Mouse (Mus musculus) left cerebral cortex, postnatal 14 days (tissue): ENCODE measurements around the gene Nacc2. TPM values are rescaled to one million over a fixed set of nuclear protein-coding genes. Genes with fewer than 3 reads are reported as not detected.

Experiments used
- DNase-seq, 2 experiments: peaks; one replicate each; pipeline ENCODE4 v3.0.0; 2021 to 2022; ENCODE audit warnings: low spot score in 2 of 2, mixed read lengths in 1 of 2
- intact Hi-C: fragments of 180-260 bp; cut with DNase I; formaldehyde crosslinking; loops from one replicate; pipeline ENCODE4 v1.15.1; 2025
- total RNA-seq, 2 experiments: library from RNA; stranded (reverse); gene quantifications; 2 replicates each; pipeline ENCODE4 v1.2.3; 2021

The Nacc2 gene
- total RNA-seq, 2 experiments from 2014 or later = 58.1 to 58.8 TPM

DNA sequence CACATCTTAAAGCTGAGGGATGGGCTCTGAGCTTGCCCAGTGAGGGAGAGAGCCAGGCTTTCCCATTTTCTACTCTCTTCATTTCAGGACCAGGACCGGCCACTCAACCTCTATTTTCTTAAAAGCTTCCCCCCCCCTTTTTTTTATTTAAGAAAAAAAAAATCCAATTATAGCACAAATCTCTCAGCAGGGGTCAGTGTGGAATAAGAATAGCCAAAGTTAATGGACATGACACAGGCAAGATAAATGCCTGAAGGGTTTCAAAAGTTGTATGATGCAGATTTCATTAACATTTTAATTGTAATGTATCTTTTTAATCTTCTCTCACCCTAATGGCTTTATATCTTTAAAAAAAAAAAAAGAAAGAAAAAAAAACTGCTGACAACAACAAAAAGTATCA is 5.4 kb downstream of the Nacc2 start:
- intact Hi-C loops = no loop called here
- no peak for DNase-seq

DNA sequence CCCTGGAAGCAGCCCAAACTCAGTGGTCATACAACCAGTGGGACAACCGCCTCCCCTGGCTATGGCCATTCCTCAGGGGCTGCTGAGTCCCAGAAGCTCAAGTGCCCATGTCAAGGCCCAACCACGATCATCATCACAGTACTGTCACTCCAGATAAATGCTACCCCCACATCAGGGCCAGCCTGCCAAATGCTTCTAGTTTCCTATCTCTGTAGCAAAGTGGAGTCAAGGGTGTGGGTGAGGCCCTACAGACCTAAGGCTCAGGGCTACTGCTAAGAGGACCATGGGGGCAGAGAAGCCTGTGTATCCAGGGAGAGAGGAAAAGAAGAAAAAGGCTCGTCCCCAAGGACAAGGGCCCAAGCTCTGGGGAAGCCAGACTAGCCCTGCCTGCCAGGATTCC is 6.5 kb downstream of the Nacc2 start:
- intact Hi-C loops = no loop called here
- DNase-seq = no peak

DNA sequence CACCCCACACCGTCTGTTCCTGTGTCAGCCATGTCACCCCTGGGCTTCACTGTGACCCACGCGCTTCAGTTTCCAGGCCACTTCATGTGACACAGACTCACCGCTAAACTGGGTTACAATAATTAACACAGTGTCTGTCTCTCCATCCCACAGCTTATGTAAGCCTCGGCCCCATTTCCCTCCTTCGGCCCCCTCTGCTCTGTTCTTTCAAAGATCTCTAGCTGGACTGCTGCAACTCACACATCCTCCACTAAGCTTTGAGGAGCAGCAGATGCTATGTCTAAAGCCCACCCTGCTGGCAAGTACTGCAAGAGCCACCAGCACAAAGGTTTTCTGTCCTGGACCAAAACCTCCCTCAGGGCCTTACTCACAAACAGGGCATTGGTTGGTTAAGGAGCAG is 7.8 kb downstream of the Nacc2 start:
- intact Hi-C loops = no loop called here
- no peak for DNase-seq

DNA sequence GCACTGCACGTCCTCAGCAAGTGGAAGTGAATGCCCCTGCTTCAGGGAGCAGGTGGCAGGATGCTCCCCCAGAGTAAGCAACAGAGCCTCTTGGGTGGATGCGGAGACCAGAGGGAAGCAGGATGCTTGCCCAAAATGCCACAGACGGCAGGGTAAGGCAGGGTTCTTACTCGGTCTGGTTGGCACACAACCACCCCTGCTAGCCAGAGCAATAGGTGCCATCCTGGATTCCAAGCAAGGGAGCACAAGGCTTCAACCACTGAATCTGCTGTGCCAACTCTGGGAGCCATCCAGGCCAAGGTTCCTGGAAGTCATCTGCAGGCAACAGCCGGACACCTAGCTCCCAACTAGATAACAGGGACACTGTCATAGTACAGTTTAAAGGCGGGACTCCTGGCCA is 14.8 kb downstream of the Nacc2 start:
- intact Hi-C loops = no loop called here
- no peak for DNase-seq

DNA sequence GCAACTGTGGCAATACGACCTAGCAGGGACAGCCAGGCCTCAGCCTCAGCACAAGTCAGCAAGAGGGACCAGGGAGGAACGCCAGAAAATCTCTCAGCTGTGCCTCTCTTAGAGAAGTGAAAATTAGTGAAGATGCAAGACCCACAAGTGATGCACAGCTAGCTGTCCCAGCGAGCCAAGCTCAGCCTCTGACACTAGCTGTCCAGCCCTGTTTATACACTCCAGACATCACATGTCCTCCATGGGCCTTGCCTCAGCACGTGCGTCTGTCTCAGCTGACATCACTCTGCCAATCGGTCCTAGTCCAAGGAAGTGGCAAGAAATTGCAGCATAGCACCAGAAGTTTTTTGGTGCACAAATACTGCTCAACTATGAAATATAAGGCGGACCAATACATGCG is 16.0 kb downstream of the Nacc2 start:
- intact Hi-C loops = no loop called here
- DNase-seq = no peak

DNA sequence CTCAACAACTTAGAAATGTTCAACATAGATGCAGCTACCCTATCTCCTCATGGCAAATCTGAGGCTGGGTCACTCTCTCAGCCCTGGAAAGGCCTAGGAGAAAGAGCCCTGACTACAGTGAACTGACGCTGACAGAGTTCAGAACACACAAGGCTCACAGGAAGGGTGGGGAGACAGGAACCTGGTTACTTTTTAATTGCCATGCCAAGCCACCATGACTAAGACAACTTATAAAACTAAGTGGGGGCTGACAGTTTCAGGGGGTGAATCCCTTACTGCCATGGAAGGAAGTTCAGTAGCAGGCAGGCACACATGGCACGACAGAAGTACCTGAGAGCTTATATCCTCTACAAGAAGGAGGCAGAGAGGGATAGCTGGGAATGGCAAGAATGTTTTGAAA is 16.8 kb downstream of the Nacc2 start:
- no peak for DNase-seq
- intact Hi-C loops = no loop called here

DNA sequence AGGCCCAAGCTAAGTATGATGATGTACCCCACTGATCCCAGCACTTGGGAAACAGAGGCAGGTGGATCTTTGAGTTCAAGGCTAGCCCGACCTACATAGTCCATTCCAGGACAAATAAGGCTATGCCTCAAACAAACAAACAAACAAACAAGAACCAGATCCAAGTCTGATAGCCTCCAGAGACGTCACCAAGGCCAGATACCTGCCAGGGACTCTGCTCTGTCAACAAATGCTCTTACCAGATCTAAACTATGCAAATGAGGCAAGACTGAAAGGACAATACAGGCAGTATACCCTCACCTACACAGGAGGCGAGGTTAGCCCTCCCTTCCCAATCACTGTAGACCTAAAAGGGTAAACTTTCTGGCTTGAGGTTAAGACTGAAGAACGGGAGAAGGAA is 22.7 kb downstream of the Nacc2 start:
- no peak for DNase-seq
- intact Hi-C loops = no loop called here

DNA sequence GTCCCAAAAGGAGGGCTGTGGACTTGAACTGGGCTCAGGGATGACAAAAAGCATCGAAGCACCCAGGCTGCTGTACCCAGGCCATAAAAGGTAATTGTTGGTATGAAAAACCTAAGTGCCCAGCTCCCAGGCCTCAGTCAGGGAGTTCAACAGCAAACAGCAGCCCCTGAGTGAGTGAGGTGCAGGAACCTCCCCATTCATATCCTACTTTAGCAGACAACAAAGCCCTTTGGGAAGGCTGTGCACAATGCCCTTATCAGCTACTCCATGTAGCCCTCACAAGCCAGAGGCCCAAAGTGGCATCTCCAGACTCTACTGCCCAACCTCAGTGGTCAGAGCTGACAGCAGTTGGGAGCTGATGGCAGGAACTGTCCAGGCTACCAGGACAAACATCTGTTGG is 23.2 kb downstream of the Nacc2 start:
- intact Hi-C loops = no loop called here
- no peak for DNase-seq

DNA sequence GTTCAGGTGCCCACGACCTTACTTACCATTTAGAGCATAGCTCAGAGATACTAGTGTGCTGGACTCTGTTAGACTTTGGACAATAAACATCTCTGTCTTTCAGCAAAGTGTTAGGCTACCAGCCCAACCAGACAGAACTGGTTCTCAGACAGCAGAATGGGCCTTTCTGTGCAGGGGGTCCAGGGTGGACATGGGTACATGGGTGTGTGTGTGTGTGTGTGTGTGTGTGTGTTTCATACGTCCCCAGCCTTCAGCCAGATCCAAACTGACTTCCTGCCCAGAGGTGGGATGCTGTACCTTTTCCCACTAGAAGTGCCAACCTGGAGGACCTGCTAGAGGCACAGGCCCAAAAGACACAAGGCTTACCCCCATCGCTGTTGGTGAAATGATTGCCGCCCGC is 23.8 kb downstream of the Nacc2 start:
- no peak for DNase-seq
- intact Hi-C loops = no loop called here

DNA sequence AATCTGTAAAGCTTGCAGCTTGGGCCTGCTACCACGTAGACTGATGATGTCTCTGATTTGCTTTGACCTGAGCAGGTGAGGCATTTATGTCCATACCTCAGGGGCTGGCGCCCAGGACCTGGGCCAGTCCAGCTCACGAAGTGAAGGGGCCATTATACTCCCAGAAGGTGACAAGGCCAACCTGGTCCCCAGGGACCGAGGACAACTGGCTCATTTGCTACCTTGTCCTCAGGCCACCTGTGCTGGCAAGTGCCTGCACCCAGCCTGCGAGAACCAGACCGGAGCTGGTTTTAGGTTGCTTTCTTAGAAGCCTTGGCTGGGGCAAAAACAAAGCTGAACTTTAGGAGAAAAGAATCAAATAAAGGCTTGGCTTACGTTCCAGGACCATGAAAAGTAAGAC is 29.1 kb downstream of the Nacc2 start:
- intact Hi-C loops = loop anchor here (5.0 kb wide), 1 partner anchor 38 kb away; no protein-coding TSS in a partner anchor
- DNase-seq = no peak

DNA sequence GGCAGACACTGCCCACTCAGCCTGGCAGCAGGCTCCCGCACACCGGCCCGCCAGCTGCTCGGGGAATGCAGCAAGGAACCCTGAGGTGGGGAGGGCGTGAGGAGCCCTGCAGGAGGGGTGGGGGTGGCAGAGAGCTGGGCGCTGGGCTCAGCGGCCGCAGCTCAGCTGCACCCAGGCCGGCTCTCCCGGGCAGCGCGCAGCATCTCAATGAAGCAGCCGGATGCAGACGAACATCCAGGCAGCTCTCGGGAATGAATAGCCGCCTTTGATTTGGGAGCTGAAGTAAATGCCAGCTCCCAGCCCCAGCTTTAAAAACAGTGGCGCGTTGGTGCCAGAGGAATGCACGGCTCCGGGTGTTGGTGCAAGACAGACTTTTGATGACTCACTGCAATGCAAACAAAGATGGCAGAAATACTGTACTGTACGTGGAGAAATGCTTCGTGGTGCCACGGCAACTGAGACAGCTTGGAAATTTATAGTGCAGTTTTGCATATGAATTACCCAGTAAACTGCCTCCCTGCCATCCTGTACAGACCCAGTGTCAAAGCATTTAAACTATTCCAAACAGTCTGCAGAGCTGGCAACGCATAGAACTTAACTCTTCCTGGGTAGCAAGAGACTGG is 31.1 kb downstream of the Nacc2 start:
- intact Hi-C loops = loop anchor here (5.0 kb wide), 1 partner anchor 40 kb away; no protein-coding TSS in a partner anchor

DNA sequence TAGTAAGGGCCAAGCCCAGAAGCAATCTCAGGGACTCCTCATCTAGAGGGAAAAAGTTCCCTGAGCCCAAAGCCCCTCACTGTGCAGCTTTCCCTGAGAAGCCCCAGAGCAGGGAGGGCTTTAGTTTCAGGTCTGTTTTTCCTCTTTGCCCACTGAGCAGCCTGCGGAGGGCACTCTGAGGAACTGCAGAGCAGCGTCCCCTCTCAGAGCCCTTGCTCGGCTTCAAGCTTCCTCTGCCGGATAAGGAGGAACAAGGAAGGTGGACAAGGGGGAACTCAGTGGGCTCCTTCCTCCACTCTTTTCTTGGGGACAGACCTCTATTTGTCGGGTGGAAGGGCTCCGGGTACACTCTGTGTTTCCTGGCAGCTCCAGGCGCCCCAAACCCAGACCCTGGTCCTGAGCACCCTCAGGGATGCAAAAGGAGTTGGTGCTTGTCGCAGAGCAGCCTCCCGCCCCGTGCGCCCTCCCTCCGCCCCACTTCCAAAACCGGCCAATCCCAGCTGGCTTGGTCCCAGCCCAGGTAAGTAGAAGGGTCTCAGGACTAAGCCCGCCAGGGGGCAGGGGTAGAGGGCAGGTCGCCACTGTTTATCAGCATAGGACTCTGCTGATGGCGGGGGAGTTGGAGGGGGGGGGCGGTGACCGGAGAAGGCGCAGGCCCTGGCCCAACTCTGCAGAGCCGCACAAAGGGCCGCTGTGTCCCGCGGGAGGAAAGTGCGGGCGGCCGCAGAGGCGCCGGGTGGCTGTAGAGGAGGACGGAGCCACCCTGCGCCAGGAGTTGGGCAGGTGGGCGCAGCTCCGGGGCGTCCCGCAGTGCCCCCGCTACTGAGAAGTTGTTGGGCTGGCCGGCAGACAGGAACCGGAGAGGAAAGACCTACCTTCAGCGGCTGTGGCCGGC is 31.9 kb downstream of the Nacc2 start:
- intact Hi-C loops = loop anchor here (5.0 kb wide), 1 partner anchor 41 kb away; no protein-coding TSS in a partner anchor
- DNase-seq = peak in 1 of 2 experiments; percentile 29

More for the DNA sequence above, 31.1 kb downstream of the Nacc2 start:
- DNase-seq = peak; percentile 82 to 85

DNA sequence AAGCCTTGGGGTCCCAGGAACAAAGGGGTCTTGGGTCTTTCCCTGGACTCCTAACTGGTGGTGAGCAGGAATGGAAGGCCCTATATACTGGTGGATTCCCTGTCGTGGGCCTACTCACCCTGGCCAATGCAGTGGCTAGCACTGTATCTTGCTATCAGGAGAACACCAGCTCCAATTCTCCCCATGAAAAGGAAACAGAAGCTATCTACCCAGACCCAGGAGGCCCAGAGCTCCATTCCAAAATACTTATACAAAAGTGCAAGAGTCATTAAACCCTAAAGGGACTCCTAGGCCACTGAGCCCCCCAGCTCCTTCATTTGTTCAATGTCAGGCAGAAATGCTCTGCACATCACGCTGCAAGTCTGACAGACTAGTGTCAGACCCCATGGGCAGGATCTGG is 34.0 kb downstream of the Nacc2 start:
- no peak for DNase-seq
- intact Hi-C loops = no loop called here

DNA sequence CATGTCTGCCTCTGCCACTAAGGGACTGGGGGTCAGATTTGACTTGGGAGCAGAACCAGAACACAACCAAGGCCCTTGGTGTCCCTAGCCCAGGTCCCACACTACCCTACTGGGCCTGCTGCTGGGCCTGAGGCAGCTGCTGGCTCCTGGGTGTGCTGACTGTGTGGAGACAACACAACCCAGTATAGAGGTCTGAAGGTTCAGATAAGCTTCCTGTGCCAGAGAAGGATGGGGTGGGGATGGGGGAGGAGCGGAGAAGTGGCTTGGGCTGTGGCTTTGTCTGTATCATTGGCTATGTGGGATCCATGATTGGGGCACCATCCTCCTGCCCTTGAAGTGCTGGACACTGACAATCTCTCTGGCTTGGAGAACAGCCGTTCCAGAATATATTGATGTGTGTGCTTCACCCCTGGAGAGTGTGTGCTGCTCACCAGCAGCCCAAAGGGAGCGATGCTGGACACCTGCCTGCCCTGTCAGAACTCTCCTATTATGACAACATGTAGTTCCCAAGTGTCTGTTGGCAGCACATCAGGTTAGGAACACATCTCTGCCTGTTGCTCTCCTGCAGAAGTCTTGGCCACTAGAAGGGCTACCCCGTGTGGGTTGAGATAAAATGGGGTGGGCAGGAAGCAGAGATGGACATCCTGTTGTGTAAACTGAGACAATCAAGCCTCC is 36.0 kb downstream of the Nacc2 start:
- intact Hi-C loops = no loop called here
- DNase-seq = no peak

DNA sequence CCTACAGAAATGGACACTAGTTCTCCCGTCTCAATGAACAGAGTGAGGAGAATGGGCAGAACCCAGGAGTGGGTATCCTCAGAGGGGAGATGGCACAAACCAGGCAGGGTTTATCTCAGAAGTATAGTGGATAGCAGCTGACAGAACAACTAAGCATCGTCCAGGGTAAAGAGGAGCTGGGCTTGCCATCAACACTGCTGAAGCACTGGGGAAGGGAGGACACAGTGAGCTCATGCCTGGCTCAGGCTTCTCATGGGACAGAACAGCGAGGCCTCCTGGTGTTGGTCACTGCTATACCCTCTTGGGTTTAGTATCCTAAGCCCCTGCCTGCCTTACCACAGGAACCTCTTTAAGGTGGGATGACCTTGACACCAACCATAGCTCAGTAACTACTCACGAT is 36.5 kb downstream of the Nacc2 start:
- intact Hi-C loops = no loop called here
- no peak for DNase-seq

DNA sequence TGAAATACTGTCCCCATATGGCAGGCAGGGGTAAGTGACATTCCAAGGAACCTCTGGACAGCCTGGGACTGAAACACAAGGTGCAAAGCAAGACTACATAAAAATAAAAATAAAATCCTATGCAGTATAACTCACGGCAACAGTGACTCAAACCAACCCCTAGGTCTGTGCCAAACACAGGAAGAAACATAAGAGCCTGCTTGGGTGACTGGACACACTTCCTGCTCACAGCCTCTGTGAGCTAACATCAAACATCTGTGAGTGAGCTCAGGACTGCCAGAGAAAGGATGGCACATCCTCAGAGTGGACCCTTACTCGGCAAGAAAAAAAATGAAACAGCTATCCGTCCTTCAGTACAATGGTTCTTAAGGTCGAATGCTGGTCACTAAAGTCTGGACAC is 40.1 kb downstream of the Nacc2 start:
- intact Hi-C loops = no loop called here
- no peak for DNase-seq

DNA sequence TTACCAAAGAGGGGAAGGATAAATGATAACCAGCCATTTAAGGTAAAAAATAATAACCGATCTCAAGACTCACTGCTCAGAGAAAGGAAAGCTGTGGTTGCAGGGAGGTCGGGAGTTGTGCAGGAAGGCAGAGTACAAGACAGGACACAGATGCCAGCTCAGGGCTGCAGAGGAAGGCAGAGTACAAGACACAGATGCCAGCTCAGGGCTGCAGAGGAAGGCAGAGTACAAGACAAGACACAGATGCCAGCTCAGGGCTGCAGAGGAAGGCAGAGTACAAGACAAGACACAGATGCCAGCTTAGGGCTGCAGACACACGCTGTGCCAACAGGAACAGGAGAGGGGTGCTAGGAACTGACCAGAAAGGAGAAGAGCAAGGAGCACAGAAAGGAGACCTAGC is 42.2 kb downstream of the Nacc2 start:
- no peak for DNase-seq
- intact Hi-C loops = no loop called here

DNA sequence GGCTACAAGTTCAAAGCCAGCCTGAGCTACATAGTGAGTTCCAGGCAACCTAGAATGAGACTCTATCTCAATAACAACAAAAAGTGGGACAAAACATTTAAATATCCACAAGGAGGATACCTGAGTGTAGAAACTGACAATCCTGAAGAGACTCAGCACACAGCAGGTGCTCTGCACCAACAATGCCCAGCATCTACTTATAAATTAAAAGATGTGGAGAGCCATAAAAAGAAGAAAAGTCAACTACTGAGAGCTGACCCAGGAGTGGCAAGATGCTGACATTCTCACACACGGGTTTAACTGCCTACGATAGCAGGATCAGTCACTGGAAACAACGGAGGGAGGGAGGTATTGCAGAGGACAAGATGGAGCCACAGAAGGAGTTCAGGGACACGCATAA is 43.6 kb downstream of the Nacc2 start:
- intact Hi-C loops = no loop called here
- no peak for DNase-seq

DNA sequence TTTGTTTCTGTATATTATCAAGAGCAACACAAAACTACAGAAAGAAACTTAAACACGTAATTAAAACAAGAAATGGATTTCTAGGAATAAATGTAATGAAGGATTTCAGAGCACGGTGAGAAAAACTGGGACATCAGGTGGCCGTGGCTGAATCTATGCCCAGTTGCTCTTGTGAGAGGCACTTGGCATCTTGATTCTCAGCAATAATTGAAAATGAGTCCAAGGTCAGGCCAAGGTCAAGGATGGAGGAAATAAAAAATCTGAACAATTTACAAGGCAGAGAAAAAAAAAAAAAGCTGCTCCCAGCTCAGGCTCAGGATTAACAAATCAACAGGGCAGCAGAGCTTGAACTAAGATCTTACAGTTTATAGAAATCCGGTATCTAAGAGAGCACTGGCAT is 46.0 kb downstream of the Nacc2 start:
- DNase-seq = no peak
- intact Hi-C loops = no loop called here

DNA sequence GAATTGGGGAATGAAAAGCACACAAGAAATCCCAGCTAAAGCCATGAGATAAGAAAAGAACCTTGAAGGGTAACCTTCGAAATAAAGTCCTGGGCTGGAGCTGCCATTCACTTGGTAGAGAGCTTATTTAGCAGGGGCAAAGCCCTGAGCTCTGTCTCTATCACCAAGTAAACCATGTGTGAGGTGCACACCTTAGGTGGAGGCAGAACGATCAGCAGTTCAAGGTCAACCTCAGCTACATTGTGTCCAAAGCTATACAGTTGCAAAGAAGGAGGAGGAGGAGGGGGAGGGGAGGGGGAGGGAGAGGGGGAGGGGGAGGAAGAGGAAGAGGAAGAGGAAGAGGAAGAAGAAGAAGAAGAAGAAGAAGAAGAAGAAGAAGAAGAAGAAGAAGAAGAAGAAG is 46.9 kb downstream of the Nacc2 start:
- DNase-seq = no peak
- intact Hi-C loops = no loop called here
